8 mouse cellular contexts compared by ENCODE assay signal in the genomic region with DNA sequence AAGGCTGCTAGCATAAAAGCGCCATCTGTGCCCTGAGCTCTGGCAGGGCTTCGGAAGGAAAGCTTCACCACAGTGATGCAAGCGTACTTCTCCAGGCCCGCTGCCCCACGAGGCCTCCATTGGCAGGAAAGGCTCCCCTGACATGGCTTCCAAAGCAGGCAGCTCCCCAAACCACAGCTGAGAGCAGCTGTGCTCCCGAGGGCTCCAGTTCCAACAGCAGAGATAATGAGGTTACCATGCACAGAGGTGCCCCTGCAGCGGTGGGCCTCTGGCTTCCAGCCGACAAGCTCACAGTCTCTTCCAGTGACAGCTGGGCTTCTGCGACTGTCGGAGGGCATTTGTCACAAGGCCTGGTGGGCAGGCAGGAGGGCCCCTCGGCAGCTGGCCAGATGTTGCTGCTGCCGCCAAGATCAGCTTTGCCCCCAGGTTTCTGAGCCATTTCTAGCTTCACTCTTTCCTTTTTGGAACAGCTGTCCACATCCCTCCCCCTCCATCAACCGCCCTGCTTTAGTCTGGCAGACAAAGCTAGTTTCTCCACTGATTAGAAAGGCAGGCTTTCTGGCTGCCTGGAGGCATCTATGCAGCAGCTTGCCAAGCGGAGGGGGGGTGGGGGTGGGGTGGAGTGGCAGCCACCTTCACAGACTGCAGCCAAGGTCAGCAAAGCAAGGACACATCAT. TPM values are rescaled to one million over a fixed set of nuclear protein-coding genes. Genes with fewer than 3 reads are reported as not detected.
DNase-seq lines count a peak whose midpoint lies in the region; ATAC-seq lines count a peak whose summit lies in the region.

No protein-coding gene starts in this region.

- ATAC-seq in embryonic facial prominence, embryonic 14.5 days (ENCODE audit: low read depth), result peak; percentile 81
- peak; percentile 76 for ATAC-seq in limb, embryonic 15.5 days (ENCODE audit: insufficient number of reproducible peaks, low FRiP score, low TSS enrichment, low read depth)

- H3K36me3 ChIP-seq in embryonic facial prominence, embryonic 14.5 days (ENCODE audit: control insufficient read depth, insufficient read depth, low read length), result no peaks in the 10 kb centered on the region
- 0 out of 2 replicates have a peak, but pooled peaks cover 6% of the 10 kb centered on the region for H3K36me3 ChIP-seq in limb, embryonic 15.5 days

- peak; percentile 52 to 77 for DNase-seq in left cerebral cortex, adult 9 months (ENCODE audit: low spot score in 2 of 2)
- DNase-seq in left cerebral cortex, adult 11 months (ENCODE audit: low spot score), result no peak
- peak; percentile 95 for DNase-seq in embryonic facial prominence, embryonic 14.5 days (ENCODE audit: low spot score)
- DNase-seq in heart, adult 9 months (ENCODE audit: low spot score in 2 of 2), result peak; percentile 88 to 89
- DNase-seq in kidney, adult 18-20 months, result peak; percentile 72
- DNase-seq in neural tube, embryonic 10.5 days (ENCODE audit: extremely low spot score, low spot score), result peak; percentile 60
- DNase-seq in yolk sac, embryonic 10.5 days (ENCODE audit: low spot score), result no peak

- 6% methylated on average over 13 of the region's 14 CpGs for WGBS in embryonic facial prominence, embryonic 14.5 days
- 11% methylated on average over 14 of the region's 14 CpGs for WGBS in limb, embryonic 15.5 days

- peak overlapping the region; percentile 87 for H3K27ac ChIP-seq in embryonic facial prominence, embryonic 14.5 days (replicated peaks; ENCODE audit: low read depth, low read length)
- peak overlapping the region; percentile 86 for H3K27ac ChIP-seq in limb, embryonic 15.5 days

- H3K4me2 ChIP-seq in embryonic facial prominence, embryonic 14.5 days (ENCODE audit: low read depth, low read length), result peak overlapping the region; percentile 38
- H3K4me2 ChIP-seq in limb, embryonic 15.5 days, result peak overlapping the region; percentile 26

- no peaks in the 10 kb centered on the region for H3K27me3 ChIP-seq in embryonic facial prominence, embryonic 14.5 days (replicated peaks; ENCODE audit: control insufficient read depth, insufficient read depth, low read length)
- H3K27me3 ChIP-seq in limb, embryonic 15.5 days, result no peaks in the 10 kb centered on the region

- H3K9me3 ChIP-seq in embryonic facial prominence, embryonic 14.5 days (ENCODE audit: control insufficient read depth, low read length), result no peaks in the 10 kb centered on the region
- H3K9me3 ChIP-seq in limb, embryonic 15.5 days, result no peaks in the 10 kb centered on the region

- H3K9ac ChIP-seq in embryonic facial prominence, embryonic 14.5 days (ENCODE audit: low read depth, low read length), result 0 out of 2 replicates have a peak overlapping the region, but pooled peaks have one; percentile 9
- H3K9ac ChIP-seq in limb, embryonic 15.5 days, result no peak overlapping the region

- H3K4me1 ChIP-seq in embryonic facial prominence, embryonic 14.5 days (ENCODE audit: control insufficient read depth, insufficient read depth, low read length), result peaks cover 66% of the 10 kb centered on the region
- peaks cover 81% of the 10 kb centered on the region for H3K4me1 ChIP-seq in limb, embryonic 15.5 days

- no peak overlapping the region for H3K4me3 ChIP-seq in embryonic facial prominence, embryonic 14.5 days (ENCODE audit: low read depth, low read length)
- no peak overlapping the region for H3K4me3 ChIP-seq in limb, embryonic 15.5 days

RNA-seq across cellular contexts. Expression of a gene that starts 10.2 kb away (rescaled TPM):
- polyA plus RNA-seq in embryonic facial prominence, embryonic 14.5 days (2014; fragmentation: Nextera tagmentation; extraction: Ambion mirVana), result 4.6 and 4.8 TPM in 2 replicates
- polyA plus RNA-seq in limb, embryonic 15.5 days (2015; fragmentation: Nextera tagmentation; extraction: Ambion mirVana), result 6.0 and 6.1 TPM in 2 replicates

Comparison
In these comparisons a context has a peak if more than half of its experiments do, and no peak if none do; other contexts are left out.
1. DNase-seq: peak in left cerebral cortex, adult 9 months (2 of 2), embryonic facial prominence, embryonic 14.5 days (single experiment), heart, adult 9 months (2 of 2), kidney, adult 18-20 months (single experiment) and neural tube, embryonic 10.5 days (single experiment); none in left cerebral cortex, adult 11 months (single experiment) and yolk sac, embryonic 10.5 days (single experiment).